Mouse (Mus musculus) c-Kit-negative CD71-positive TER-119-positive erythroid progenitor cells, embryonic 14.5 days (primary cell): ENCODE measurements at regions not wholly inside any gene's neighbourhood (a gene's known extent, or its start where the extent isn't known, plus 50 kb on each side); places are given as distances from the start of the nearest gene placed in this dataset.

Source experiments
- DNase-seq: peaks from one replicate; pipeline ENCODE4 v3.0.0-alpha.2; 2013; ENCODE audit warnings: low read depth, low spot score

DNA sequence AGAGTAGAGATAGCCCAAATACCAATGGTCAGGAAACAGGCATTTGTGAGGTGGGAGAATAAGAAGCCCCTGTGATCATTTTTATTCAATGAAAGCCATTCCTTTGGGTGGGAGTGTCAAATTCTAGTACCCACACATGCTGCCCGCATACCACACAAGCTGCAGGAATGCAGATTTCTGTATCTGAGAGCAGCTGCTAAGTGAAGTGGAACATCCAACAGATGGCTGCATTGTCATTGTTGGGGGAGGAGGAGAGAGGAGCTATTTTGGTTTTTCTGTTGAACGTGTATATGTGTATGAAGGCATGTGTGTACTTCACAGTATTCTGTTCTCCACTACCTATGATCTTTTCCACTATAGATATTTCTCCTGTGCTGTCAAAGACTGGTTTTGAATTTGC, 392.3 kb upstream of the Mef2c start:
- no peak for DNase-seq

DNA sequence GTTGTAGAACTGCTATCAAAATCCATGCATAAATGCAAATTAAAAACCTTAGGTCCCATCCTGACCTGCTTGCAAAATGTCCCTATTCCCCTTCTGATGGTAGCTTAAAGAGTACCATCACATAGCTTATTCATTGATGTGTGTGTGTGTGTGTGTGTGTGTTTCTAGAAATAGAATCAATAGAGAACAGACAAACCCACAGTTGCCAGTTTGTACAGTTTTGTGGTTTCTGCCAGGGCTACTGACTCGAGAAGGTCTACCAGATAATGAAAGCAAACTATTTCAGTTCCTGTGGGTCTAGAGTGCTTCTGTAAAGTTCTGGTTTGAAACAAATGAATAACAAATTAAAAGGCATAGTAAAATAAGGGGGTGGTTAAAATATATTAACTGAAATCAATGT, 391.5 kb upstream of the Mef2c start:
- DNase-seq: no peak

DNA sequence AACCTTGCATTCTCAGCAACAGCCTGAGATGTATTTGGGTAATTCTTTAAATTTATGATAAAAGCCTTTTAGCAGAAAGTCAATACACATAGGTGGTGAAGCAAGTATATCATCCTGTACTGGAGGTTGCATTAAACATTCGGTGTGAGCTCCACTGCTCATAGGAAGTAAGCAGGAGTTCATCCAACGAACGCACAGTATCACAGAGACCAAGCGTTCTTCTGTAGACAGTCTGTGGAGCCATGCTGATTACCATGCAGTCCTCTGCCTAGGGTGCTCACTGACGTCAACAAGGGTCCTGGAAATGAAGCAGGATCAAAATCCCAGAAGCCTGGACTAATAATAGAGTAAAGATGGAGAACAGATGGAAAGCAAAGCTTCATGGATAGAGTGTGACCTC, 391.1 kb upstream of the Mef2c start:
- no peak for DNase-seq

DNA sequence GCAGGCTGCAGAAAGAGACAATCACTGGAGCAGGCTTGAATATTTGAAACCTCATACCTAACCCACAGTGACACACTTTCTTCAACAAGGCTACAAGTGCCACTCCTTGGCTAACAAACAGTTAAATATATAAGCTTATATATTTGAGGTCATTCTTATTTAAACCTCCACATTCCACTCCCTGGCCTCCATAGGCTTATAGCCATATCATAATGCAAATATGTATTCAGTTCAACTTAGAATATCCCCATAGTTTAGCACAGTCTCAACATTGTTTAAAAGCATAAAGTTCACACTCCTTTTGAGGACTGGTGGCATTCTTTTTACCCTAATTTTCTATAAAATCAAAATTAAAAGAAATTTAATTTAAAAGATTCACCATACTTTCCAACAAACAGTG, 390.0 kb upstream of the Mef2c start:
- no peak for DNase-seq

DNA sequence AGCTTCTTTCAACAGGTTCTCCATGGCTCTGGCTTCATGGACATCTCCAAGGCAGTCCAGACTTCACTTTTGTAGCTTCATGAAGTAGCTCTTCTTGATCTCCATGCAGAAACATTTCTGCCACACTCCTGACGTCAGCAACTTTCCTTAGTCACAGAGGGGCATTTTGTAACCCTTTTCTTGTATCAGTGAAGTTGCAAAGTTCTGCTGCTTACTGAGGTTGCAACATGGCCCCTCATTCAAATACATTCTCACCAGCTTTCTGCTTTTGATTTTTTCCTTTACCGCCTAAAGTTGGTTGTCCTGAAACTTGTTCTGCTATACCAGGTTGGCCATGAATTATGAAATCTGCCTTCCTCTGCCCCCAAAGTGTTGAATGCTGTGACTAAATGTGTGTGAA, 389.4 kb upstream of the Mef2c start:
- no peak for DNase-seq

DNA sequence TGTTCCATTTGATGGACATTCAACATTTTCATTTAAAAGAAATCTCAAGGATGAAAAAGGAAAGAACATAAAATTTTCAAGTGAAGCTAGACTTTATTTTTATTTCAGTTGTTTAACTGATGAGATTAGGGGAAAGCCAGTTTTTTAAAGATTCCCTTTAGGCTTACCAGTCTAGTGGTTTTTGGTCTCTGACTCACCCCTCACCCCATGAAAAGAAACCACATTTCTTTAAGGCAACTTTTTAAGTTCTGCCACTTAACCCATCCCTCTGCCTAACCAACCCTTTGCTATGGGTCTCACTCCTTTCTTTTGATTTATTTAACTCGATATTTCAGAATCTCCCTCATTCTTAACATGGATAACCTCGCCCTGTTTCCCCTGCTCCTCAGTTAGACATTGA, 388.1 kb upstream of the Mef2c start:
- DNase-seq: no peak

DNA sequence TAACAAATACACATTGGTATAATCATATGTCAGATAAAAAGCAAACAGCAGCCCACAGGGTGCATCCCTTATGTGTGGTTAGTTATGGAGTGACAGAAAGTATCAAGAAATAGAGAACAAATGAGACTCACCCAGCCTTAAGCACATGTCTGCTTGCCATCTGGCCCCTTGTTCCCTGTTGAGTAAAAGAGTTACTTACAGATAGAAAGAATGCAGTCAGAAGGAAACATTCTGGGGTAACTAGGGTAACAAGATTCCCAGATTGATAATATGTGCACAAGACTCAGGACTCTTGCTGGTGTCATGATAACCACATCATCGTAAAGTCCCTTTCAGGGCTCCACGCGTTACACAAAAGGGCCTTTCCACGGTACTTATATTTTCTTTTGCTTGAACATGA, 383.5 kb upstream of the Mef2c start:
- DNase-seq: no peak

DNA sequence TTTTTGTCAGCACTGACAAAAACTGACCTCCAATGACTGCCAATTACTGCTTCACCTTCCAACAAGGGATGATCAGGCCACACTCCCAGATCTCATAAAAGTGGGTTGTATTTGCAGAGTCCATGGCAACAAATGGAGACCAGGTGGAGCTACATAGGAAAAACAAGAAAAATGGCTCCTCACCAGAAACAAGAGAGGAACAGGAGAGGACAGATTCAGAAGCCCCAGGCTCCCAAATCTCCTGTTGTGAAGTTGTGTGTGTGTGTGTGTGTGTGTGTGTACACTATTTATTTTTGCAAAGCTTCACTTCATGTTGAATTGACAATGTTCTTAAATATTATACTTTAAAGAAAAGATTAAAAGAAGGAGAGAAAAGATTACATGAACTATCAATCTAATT, 380.2 kb upstream of the Mef2c start:
- no peak for DNase-seq

DNA sequence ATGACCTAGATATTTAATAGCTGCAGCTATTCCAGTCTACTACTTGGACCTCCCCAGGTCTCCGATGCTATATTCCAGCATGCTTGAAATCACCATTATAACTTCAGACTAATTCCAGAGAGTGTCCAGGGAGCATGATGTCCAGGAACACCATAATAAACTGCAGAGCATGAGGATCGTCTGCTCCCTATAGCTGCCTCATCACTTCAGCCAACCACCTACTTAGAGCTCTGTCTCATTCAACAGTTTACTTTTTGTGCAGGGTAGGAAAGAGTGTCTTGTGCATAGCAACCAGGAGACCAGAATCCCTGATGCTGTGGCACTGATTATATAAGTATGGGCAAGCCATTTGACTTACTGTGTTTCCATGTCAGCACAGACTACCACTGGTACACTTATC, 379.2 kb upstream of the Mef2c start:
- no peak for DNase-seq

DNA sequence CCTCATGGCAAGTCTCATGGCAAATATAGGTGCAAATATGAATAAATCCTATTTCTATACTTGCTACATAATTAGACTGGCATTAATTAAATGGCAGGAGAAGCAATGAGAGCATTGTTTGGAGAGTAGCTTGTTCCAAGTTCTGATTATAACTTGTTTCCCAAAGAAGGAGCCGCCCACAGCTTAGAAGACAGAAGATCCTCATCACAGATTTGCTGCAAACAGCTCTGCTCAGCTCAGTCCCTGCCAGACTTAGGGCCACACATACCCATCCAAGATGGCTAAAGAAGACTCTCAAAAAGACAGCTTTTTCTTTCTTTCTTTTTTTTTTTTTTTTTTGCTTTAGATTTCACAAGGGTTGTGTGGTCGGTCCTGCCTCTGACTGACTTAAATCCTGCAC, 377.4 kb upstream of the Mef2c start:
- DNase-seq: no peak

DNA sequence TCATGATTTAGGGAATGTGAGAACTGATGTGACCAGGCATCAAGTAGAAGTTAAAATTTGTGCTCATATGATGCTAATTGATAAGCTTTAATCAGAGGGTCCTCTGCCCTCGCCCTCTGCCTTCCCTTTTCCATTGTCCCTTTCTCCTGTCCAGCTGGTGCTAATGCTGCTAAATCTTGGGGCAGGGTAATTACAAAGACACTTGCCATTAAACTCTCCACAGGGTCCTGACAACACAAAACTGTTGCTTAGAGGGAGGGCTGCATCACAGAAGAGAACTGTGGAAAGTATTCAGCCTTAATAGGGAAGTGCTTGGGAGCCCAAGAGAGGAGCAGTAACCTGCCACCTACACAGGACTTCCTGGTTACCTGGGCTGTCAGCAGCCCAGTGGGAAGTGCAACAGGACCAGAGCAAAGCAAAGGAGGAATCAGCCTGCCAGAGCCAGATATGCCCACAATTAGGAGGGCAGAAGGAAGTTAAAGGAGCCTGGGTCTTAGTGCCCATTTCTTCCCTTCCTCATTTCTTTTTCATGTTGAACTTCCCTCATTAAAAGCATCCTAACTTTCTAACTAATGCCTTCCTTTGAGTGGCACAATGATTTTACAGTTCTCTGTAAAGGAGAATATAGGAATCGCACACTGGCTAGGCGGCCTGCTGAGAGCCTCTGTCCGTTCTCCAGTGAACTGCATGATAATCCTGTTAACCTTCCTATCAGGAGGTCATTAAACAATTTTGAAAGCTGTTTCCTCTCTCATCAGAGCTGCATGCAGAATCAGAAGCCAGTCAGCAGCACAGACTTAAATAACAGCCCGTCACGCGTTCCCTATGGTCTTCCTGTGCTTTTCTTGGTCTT, 372.5 kb upstream of the Mef2c start:
- DNase-seq: no peak

DNA sequence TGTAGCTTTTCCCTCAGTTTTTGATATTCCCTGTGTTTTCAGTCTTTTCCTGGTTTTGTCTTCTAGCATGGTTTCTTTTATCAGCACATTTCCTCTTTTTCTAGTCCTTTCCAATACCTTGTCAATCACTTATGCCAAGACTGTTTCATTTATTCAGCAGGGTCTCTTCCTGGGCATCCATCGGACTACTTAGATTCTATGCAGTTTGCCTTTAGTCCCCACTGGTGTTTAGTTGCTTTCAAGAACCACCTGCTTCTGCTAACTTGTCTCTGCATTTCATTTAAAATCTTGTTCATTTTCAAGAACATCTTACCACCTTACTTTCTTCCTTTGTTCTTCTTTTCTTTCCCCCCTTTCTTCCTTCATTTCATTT, 371.9 kb upstream of the Mef2c start:
- DNase-seq: no peak

DNA sequence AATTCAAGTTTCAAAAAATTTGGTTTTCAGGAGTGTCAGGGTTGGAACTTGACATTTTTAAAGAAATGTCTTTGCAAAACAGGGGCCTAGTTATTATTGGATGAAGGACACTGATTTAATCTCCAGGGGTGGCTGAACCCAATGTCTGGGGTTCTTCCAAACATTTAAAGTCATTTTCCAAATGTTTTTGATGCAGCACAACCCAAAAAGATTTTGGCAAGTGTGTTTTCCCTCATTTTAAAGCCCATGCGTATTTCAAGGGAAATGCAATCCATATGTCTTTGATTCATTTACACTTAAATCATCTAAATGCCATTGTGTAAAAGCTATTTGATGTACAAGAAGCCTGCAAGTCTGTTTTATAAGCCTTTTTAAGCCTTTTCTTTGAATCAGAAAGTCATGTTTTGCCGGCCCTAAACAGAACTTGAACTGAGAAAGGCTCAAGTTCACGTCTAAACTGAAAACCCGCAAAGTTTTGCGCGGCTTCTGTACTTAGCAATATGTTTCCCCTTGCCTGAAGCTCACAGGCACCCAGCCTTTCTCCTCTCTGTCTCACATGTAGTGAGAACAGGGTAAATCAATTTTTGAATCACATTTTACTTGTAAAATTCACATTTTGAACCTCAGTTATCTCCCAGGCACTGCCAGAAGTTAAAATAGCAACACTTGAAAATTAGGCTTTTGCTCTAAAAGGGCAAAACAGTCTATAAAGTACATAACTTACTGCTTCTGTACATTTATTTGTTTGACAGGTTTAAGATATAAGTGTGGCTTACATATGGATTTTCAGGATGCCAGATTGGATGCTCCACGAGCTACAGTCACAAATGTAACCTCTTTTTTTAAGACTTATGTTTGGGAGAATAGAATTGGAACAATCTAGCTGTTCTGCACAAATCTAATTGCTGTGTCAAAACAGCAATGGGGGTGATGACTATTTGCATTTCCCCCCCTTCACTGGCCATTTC, 370.9 kb upstream of the Mef2c start:
- DNase-seq: no peak

DNA sequence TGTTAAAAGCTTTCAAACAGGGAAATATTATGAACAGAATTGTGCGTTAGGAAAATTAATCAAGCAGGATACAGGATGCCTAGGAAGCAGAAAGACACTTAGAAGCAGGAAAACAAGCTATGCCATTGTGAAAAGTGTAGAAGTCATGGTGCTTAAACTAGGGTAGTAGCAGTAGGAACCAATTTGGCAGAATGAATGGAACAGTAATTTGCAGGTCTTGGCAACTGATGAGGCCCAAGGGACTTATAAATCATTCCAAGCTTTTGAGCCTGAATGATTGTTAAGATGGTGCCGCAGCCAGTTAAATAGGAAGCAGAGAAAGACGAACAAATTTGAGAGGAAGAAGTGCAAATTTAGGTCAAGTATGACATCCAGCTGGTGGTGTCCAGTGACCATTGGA, 360.5 kb upstream of the Mef2c start:
- DNase-seq: no peak

DNA sequence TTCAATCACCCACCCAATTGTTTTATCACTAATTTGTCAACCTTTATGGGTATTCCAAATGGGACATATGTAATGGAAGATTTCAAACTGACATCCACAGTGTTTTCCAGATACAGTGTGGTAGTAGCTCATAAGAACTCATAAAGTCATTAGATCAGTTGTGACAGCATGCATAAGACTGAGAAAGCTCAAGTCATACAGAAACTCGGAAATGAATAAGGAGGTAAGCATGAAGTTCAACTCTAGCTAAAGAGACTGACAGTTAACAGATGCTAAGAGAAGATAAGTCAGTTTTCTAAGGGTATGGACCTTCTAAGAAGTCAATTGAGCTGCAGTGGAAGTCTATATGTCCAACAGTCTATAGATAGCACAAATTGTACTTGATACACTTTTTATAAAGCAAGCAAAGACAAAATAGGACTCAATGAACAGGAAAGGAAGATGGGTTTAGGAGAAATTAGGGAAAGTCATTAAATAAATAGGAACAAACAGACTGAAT, 349.2 kb upstream of the Mef2c start:
- no peak for DNase-seq

DNA sequence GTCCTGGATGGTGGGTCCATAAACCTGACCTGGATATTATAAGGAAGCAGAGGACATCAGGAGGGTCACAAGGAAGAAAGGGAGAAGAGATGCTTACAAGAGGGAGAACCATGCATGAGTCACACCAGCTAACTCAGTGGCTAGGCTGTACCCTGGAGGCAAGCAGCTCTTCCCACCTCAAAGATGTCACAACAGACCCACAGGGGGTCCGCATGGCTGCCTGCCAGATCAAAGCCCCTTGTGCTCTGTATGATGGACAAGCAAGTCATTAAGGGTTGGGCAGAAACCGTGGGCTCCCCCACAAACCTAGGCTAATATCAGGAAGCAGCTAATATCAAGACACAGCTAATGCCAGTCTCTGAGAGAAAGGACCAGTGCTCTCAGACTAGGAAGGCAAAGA, 343.9 kb upstream of the Mef2c start:
- DNase-seq: no peak

DNA sequence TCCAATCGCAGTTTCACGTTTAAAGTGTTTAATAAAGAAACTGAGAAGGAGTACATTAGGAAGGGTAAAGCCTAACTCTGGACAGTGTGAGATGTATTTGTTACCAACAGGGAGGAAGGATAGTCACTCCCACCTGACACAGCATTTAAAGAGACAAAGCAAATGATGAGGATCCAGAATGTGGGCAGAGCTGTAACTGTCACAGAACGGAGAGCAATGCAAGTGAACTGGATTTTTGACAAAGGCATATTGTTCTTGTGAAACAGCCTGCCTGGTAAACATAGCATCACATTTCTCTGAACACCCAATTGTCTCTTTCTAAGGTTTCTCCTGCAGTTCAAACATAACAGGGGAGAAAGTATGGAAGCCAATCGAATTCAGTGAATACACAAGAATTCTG, 341.1 kb upstream of the Mef2c start:
- no peak for DNase-seq

DNA sequence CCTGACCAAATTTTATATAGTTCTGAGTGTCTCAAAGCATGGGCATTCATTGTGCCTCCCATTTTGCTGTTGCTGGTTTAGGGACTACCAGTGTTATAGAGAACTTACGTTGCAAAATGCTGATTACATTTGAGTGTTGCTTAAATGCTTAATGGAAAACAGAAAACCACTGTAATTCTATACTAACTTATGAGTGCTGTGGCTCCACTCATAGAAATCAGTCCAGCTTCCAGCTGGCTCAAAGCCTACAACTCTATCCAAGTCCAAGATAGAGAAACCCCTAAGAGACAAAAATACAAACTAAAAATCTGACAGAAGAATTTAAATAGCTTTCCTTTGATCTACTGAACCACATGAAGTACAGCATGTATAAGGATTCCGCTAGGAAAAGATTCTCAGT, 328.7 kb upstream of the Mef2c start:
- DNase-seq: no peak

DNA sequence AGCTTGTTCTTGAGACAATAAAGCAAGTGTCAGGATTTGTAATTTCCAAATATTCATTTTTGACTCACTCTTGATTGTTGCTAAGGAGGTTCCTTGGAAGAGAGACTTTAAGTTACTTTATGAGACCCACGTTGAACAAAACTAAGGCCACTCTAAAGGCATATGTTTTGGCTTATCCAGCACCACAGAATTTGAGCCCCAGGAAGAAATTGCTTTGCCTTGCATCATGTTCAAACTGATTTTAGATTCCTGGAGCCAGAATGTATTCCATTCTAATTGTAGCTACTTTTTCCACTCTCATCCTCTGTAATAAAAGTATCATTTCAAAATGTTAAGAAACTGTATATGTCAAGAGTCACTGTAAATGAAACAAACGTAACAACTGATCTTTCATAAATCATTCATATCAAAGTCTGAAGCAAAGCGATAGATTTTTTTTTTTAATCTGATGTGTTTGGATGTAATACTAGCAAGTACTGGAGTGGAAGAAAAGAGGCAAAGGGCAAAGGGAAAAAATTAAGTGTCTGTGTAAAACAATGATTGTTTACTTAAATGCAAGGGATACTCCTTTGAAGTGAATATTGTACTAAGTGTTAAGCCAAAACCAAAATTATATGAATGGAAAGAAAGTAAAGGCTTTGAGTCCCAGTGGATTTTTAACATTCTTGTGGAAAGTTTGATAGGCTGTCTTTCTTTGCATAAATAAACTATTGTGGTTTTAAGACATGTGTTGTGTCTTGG, 301.7 kb upstream of the Mef2c start:
- DNase-seq: no peak

DNA sequence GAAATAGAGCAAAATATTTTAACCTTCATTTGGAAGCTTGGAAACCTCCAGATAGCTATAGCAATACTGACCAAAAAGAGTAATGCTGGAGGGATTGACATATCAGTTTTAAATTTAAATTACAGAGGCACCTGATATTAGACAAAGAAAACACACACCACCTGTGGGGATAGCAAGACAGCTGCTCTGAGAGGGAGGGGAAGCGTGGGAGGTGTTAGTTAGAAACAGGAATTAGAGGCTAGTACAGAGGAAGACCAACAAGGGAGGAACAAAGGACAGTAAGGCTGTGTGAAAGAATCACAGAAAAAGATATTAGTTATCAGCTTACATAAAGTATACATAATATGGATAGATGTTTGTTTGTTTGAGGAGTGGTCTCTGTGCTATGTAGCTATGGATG, 297.2 kb upstream of the Mef2c start:
- DNase-seq: no peak

DNA sequence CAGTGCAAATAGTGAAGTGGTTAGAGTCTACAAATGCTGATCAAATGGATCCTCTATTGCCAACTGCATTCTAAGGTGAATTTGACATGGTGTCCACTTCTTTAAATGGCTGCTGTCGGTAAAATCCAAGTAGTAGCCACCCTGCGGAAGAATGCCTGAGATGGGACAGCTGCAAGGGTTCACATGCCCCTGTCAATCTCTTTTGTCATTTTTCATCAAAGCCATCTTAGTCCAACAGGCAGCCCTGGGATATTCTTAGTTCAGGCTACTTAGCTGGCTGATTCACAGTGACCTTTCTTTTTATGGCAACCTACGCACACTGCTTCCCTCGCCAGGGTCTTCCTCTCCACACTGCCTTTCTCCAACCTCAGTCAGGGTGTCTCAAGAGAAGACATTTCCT, 296.3 kb upstream of the Mef2c start:
- DNase-seq: no peak

DNA sequence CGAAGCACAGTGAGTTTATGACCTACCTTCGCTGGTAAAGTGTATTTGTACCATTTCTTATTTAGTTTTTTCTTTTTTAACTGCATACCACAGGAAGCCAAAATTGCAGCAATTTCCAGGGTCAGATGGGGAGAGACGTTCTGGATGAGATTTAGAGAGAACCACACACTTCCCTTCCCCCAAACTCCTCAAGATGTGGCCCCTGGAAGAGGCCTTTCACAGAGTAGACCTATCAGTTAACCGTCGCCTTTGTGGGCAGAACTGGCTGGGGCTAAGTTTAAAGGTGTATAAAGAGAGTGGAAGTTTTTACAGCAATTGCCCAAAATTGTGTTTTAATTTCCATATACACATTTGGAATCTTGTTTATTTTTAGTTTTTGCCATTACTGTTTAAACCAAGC, 295.7 kb upstream of the Mef2c start:
- DNase-seq: no peak
